Mouse (Mus musculus) heart, embryonic 11.5 days (tissue): Measurements from ENCODE around the gene Hist2h2aa2. TPM values are rescaled to one million over a fixed set of nuclear protein-coding genes. Genes with fewer than 3 reads are reported as not detected.
"Not testable (repeated sequence)": the region's sequence is repeated elsewhere in the genome, so short reads cannot be mapped to it uniquely, and the experiment has no call there.

Source experiments
- ATAC-seq: fragments of 200-750 bp; cut with Nextera tagmentation; replicated peaks from 2 replicates; pipeline ENCODE4 v1.8.0; 2017; ENCODE audit warnings: moderate library complexity; ENCODE audit not compliant: insufficient number of reproducible peaks, low FRiP score, low TSS enrichment
- H3K27ac ChIP-seq: fragments of 300-500 bp; sonication (generic); 2 replicates; pipeline ENCODE4 v1.5.1; 2014; ENCODE audit warnings: mild to moderate bottlenecking, low read depth, low read length
- H3K27me3 ChIP-seq: fragments of 300-500 bp; sonication (generic); 2 replicates; pipeline ENCODE4 v1.6.1; 2014; ENCODE audit warnings: mild to moderate bottlenecking, low read length, mixed read lengths; ENCODE audit not compliant: control insufficient read depth, insufficient read depth
- H3K36me3 ChIP-seq: fragments of 300-500 bp; sonication (generic); 2 replicates; pipeline ENCODE4 v1.6.1; 2014; ENCODE audit warnings: mild to moderate bottlenecking, low read length, moderate library complexity, mixed read lengths; ENCODE audit not compliant: control insufficient read depth, insufficient read depth
- H3K4me1 ChIP-seq: fragments of 300-500 bp; sonication (generic); 2 replicates; pipeline ENCODE4 v1.6.1; 2014; ENCODE audit warnings: low read length; ENCODE audit not compliant: control insufficient read depth, insufficient read depth
- H3K4me2 ChIP-seq: fragments of 300-500 bp; sonication (generic); 2 replicates; pipeline ENCODE4 v1.6.1; 2014; ENCODE audit warnings: mild to moderate bottlenecking, moderate library complexity
- H3K4me3 ChIP-seq: fragments of 300-500 bp; sonication (generic); 2 replicates; pipeline ENCODE4 v1.5.1; 2014; ENCODE audit warnings: low read depth, low read length
- H3K9ac ChIP-seq: fragments of 300-500 bp; sonication (generic); 2 replicates; pipeline ENCODE4 v1.6.1; 2014; ENCODE audit warnings: mild to moderate bottlenecking, low read depth, low read length, moderate library complexity
- H3K9me3 ChIP-seq: fragments of 300-500 bp; sonication (generic); replicated peaks from 2 replicates; pipeline ENCODE4 v1.6.1; 2016; ENCODE audit warnings: low read length; ENCODE audit not compliant: control insufficient read depth
- WGBS: fragments of 180-500 bp; shearing (Covaris S2); extraction: QIAGEN DNeasy Blood & Tissue Kit; methylation state at CpG from one replicate; pipeline ENCODE4 v1.1.7; 2014; ENCODE audit not compliant: insufficient replicate concordance; 5-methylcytosine and 5-hydroxymethylcytosine counted together
- polyA plus RNA-seq: library from polyadenylated mRNA; unstranded; fragments of >200 nt; fragmentation: Nextera tagmentation; extraction: Ambion mirVana; gene quantifications from 2 replicates; pipeline ENCODE4 v1.2.1, GENCODE M21; 2014

Gene Hist2h2aa2
- polyA plus RNA-seq, 1 experiment from 2014 or later = 27.4 TPM

DNA sequence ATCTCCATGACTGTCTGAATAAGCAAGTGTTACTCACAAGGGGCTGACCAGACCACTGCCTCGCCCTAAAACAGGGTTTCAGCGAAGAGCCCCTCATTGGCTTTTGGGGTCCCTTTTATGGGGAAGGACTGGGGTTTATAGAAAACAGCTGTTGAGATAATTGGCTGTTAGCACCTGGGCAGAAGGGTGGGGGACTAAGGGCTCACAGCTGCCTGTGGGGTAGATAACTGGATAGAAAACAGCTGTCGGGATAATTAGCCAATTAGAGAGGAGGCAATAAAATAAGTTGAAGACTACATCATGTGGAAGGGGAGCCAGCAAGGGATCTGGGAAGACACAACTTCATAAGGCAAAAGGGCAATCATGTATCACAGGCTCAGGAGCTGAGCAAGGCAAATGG is 10.8 kb upstream of the Hist2h2aa2 start:
- Histone ChIP-seq H3K9me3 (no peaks in the 10 kb centered on the region), H3K36me3 (no peaks in the 10 kb centered on the region), H3K9ac (no peak overlapping the region), H3K4me1 (0 out of 2 replicates have a peak, but pooled peaks cover 5% of the 10 kb centered on the region), H3K4me3 (no peak overlapping the region), H3K4me2 (no peak overlapping the region), H3K27ac (no peak overlapping the region), H3K27me3 (no peaks in the 10 kb centered on the region)
- 54% methylated on average over 3 of the region's 3 CpGs for WGBS
- no peak for ATAC-seq

DNA sequence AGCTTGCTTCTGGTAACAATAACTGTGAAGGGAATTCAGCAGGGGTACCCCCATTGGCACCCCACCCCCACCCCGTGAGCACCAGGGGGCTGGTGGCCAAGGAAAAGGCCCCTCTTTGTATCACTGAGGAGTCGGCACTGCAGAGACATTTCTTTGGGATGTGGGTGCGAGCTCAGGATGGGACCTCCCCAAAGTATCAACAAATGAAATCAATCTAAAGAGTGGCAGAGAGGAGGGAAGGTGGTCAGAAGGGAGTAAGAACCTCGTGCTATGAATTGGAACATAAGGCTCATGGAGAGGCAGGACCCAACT is 8.9 kb upstream of the Hist2h2aa2 start:
- H3K9me3 ChIP-seq = no peaks in the 10 kb centered on the region
- no peak overlapping the region for H3K9ac ChIP-seq
- no peaks in the 10 kb centered on the region for H3K27me3 ChIP-seq
- H3K27ac ChIP-seq = 0 out of 2 replicates have a peak overlapping the region, but pooled peaks have one; percentile 35
- H3K4me1 ChIP-seq = peaks cover 12% of the 10 kb centered on the region
- ATAC-seq = no peak
- H3K36me3 ChIP-seq = no peaks in the 10 kb centered on the region
- peak overlapping the region; percentile 68 for H3K4me2 ChIP-seq
- H3K4me3 ChIP-seq = peak overlapping the region; percentile 16; the same call in 1 of the 2 replicates
- 48% methylated on average over 4 of the region's 4 CpGs for WGBS

DNA sequence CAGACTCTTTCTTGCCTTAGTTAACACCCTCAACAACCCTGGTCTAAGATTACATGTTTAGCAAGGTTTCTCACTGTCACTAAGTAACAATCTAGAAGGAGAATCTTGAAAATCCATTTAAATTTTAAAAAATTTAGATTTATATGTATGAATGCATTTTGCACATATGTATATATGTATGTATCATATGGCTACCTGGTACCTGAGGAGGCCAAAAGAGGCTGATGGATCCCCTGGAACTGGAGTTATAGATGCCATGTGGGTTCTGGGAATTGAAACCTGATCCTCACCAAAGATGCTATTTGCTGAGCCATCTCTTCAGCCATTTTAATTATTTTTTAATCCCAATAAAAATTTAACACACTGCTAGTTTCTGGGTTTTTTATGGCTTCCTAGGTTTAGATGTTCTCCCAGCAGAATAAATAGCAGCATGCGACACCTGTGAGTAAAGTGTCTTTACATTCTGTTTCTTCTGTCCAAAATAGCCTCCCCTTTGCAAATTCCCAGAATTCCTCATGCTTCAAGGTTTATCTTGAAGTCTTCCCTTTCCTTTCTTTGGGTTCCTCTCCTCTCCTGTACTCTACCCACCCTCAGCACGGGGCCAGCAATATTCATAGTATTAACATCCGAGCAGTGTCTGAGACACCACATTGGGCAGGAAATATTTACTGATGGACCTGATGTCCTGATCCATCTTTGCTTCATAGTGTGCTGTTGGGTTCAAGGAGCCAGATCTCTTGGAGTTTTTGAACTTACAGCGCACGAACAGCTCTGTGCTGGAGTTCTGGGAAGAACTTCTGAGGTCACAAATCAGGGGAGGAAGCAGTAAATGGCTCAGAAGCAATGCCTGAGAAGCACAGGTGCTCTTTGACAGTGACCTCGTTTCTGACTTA is 8.3 kb upstream of the Hist2h2aa2 start:
- ATAC-seq = no peak
- no peaks in the 10 kb centered on the region for H3K36me3 ChIP-seq
- 46% methylated on average over 6 of the region's 6 CpGs for WGBS
- H3K4me3 ChIP-seq = peak overlapping the region; percentile 39
- H3K4me2 ChIP-seq = peak overlapping the region; percentile 68
- peak overlapping the region; percentile 35; the same call in 1 of the 2 replicates for H3K27ac ChIP-seq
- H3K9ac ChIP-seq = peak overlapping the region; percentile 66; the same call in 1 of the 2 replicates
- H3K4me1 ChIP-seq = peaks cover 14% of the 10 kb centered on the region
- H3K27me3 ChIP-seq = no peaks in the 10 kb centered on the region
- H3K9me3 ChIP-seq = no peaks in the 10 kb centered on the region

DNA sequence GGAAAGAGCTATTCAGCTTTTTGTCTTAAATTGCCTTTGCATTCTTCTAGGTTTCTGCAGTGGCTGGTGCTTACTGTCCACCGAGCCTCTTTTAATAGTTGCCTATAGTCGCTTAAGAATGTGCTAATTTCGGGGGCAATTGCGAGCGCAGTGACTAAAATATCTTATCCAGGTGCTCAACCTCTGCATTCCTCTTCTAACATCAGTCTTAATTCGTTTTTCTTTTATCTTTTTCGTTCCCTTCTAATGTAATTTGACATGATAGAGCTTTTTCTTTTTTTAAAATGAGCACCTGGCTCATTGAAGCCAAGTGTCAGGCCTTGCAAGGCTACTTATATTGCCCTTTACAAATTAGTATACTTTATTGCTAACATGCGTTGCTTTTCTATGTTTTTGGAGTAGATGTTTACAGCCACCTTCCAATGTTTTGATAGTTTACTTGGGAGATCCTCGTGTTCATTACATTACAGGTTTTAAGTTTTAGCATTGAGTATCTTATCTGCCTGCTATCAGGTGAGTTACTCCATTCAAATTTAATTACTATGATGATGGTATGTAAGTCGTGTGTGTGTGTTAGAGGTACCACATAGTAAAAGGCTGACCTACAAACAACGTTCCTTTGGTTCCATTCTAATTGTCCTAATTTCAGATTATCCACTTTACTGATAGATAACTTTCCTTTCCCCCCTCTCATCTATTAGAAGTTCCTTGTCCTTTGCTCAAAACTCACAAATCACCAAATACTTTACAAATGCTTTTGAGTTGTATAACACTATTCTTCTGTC is 7.5 kb upstream of the Hist2h2aa2 start:
- peak overlapping the region; percentile 66 for H3K9ac ChIP-seq
- peak overlapping the region; percentile 68 for H3K4me2 ChIP-seq
- no peaks in the 10 kb centered on the region for H3K36me3 ChIP-seq
- H3K9me3 ChIP-seq = no peaks in the 10 kb centered on the region
- peak overlapping the region; percentile 46 for H3K27ac ChIP-seq
- H3K4me1 ChIP-seq = peaks cover 14% of the 10 kb centered on the region
- WGBS = 3% methylated on average over 11 of the region's 11 CpGs
- H3K4me3 ChIP-seq = peak overlapping the region; percentile 39
- H3K27me3 ChIP-seq = no peaks in the 10 kb centered on the region
- no peak for ATAC-seq

- Histone ChIP-seq H3K9ac (peak within 1 kb of the TSS; percentile 66), H3K4me3 (peak within 1 kb of the TSS; percentile 39), H3K27ac (peak within 1 kb of the TSS; percentile 62), H3K4me2 (peak within 1 kb of the TSS; percentile 68), H3K4me1 (peaks cover 14% of the 10 kb centered on the region)
- not testable (repeated sequence) for H3K27me3 ChIP-seq, H3K9me3 ChIP-seq, H3K36me3 ChIP-seq
- ATAC-seq = peak; percentile 89
- WGBS = 0% methylated on average over 1 of the region's 47 CpGs
Observed at GRCm38 (mm10) chr3:96246427-96246856, 6.4 kb upstream of the Hist2h2aa2 start, which contains the start of gene Hist2h3c1. TSS of gene Hist2h3c1 (plus strand) at chr3:96246685.

- peak overlapping the region; percentile 62; the same call in 1 of the 2 replicates for H3K27ac ChIP-seq
- not testable (repeated sequence) for H3K36me3 ChIP-seq, H3K9me3 ChIP-seq, H3K9ac ChIP-seq, ATAC-seq, H3K27me3 ChIP-seq
- peaks cover 14% of the 10 kb centered on the region for H3K4me1 ChIP-seq
- H3K4me3 ChIP-seq = peak overlapping the region; percentile 25; the same call in 1 of the 2 replicates
- peak overlapping the region; percentile 41 for H3K4me2 ChIP-seq
- 0% methylated on average over 10 of the region's 21 CpGs for WGBS
Observed at GRCm38 (mm10) chr3:96246018-96246417, 5.9 kb upstream of the Hist2h2aa2 start.

- WGBS = under 1% methylated on average over 28 of the region's 88 CpGs
- not testable (repeated sequence) for H3K9me3 ChIP-seq
- H3K4me1 ChIP-seq = peaks cover 17% of the 10 kb centered on the region
Observed at GRCm38 (mm10) chr3:96245003-96245886, 5.2 kb upstream of the Hist2h2aa2 start, which contains the start of gene Hist2h2aa1. TSS of gene Hist2h2aa1 (plus strand) at chr3:96245497.

More at GRCm38 (mm10) chr3:96245003-96245886, 5.2 kb upstream of the Hist2h2aa2 start, which contains the start of gene Hist2h2aa1:
- peak within 1 kb of the TSS; percentile 94 for H3K27ac ChIP-seq
- H3K4me2 ChIP-seq = peak within 1 kb of the TSS; percentile 66
- H3K4me3 ChIP-seq = peak within 1 kb of the TSS; percentile 45
- not testable (repeated sequence) for H3K36me3 ChIP-seq, H3K27me3 ChIP-seq
- peak within 1 kb of the TSS; percentile 79 for H3K9ac ChIP-seq
- peak; percentile 87 for ATAC-seq
